Mouse (Mus musculus): Measurements from ENCODE around the gene Snap47. TPM values are rescaled to one million over a fixed set of nuclear protein-coding genes. Genes with fewer than 3 reads are reported as not detected.

Snap47 gene
- polyA plus RNA-seq, 1 experiment = 445 TPM

- Histone ChIP-seq H3K4me1 (ENCODE audit: control insufficient read depth, insufficient read depth, low read length) (no peaks in the 10 kb centered on the region), H3K27me3 (ENCODE audit: control insufficient read depth, insufficient read depth, low read length) (no peaks in the 10 kb centered on the region), H3K27ac (ENCODE audit: insufficient read depth, low read length) (no peak overlapping the region), H3K4me3 (replicated peaks; ENCODE audit: insufficient read depth, low read depth, low read length) (peak overlapping the region; percentile 73)
- TF ChIP-seq POLR2A (IDR thresholded peaks at IDR 0.05; ENCODE audit: borderline replicate concordance, insufficient read depth, low read length) = no peak
- TF ChIP-seq CTCF (IDR thresholded peaks at IDR 0.05; ENCODE audit: borderline replicate concordance, insufficient read depth, low read depth, low read length) = no peak
- DNase-seq = no peak
- 5% methylated on average over 37 of the region's 37 CpGs for WGBS
Measured at GRCm38 (mm10) chr11:59471413-59472325, 20.7 kb upstream of the Snap47 start.

- no peak for DNase-seq
- H3K4me1 ChIP-seq (ENCODE audit: control insufficient read depth, insufficient read depth, low read length) = no peaks in the 10 kb centered on the region
- WGBS = 81% methylated on average over 2 of the region's 2 CpGs
- TF ChIP-seq CTCF (IDR thresholded peaks at IDR 0.05; ENCODE audit: borderline replicate concordance, insufficient read depth, low read depth, low read length) (no peak), POLR2A (IDR thresholded peaks at IDR 0.05; ENCODE audit: borderline replicate concordance, insufficient read depth, low read length) (no peak)
- no peak overlapping the region for H3K4me3 ChIP-seq (replicated peaks; ENCODE audit: insufficient read depth, low read depth, low read length)
- no peaks in the 10 kb centered on the region for H3K27me3 ChIP-seq (ENCODE audit: control insufficient read depth, insufficient read depth, low read length)
- H3K27ac ChIP-seq (ENCODE audit: insufficient read depth, low read length) = no peak overlapping the region
Measured at GRCm38 (mm10) chr11:59460459-59460858, 9.5 kb upstream of the Snap47 start.

GRCm38 (mm10) chr11:59458973-59459372 lies 8.0 kb upstream of the Snap47 start:
- Histone ChIP-seq H3K27ac (ENCODE audit: insufficient read depth, low read length) (no peak overlapping the region), H3K27me3 (ENCODE audit: control insufficient read depth, insufficient read depth, low read length) (no peaks in the 10 kb centered on the region), H3K4me1 (ENCODE audit: control insufficient read depth, insufficient read depth, low read length) (no peaks in the 10 kb centered on the region), H3K4me3 (replicated peaks; ENCODE audit: insufficient read depth, low read depth, low read length) (no peak overlapping the region)
- DNase-seq = no peak
- TF ChIP-seq POLR2A (IDR thresholded peaks at IDR 0.05; ENCODE audit: borderline replicate concordance, insufficient read depth, low read length) (no peak), CTCF (IDR thresholded peaks at IDR 0.05; ENCODE audit: borderline replicate concordance, insufficient read depth, low read depth, low read length) (no peak)
- 63% methylated on average over 5 of the region's 5 CpGs for WGBS

GRCm38 (mm10) chr11:59456891-59457290 lies 5.9 kb upstream of the Snap47 start:
- no peak overlapping the region for H3K4me3 ChIP-seq (replicated peaks; ENCODE audit: insufficient read depth, low read depth, low read length)
- no peaks in the 10 kb centered on the region for H3K27me3 ChIP-seq (ENCODE audit: control insufficient read depth, insufficient read depth, low read length)
- DNase-seq = no peak
- TF ChIP-seq CTCF (IDR thresholded peaks at IDR 0.05; ENCODE audit: borderline replicate concordance, insufficient read depth, low read depth, low read length) (no peak), POLR2A (IDR thresholded peaks at IDR 0.05; ENCODE audit: borderline replicate concordance, insufficient read depth, low read length) (no peak)
- H3K4me1 ChIP-seq (ENCODE audit: control insufficient read depth, insufficient read depth, low read length) = no peaks in the 10 kb centered on the region
- no peak overlapping the region for H3K27ac ChIP-seq (ENCODE audit: insufficient read depth, low read length)
- 95% methylated on average over 2 of the region's 2 CpGs for WGBS

- Histone ChIP-seq H3K4me3 (replicated peaks; ENCODE audit: insufficient read depth, low read depth, low read length) (no peak overlapping the region), H3K27ac (ENCODE audit: insufficient read depth, low read length) (no peak overlapping the region), H3K27me3 (ENCODE audit: control insufficient read depth, insufficient read depth, low read length) (no peaks in the 10 kb centered on the region), H3K4me1 (ENCODE audit: control insufficient read depth, insufficient read depth, low read length) (no peaks in the 10 kb centered on the region)
- WGBS = 87% methylated on average over 2 of the region's 2 CpGs
- TF ChIP-seq POLR2A (IDR thresholded peaks at IDR 0.05; ENCODE audit: borderline replicate concordance, insufficient read depth, low read length) = no peak
- no peak for TF ChIP-seq CTCF (IDR thresholded peaks at IDR 0.05; ENCODE audit: borderline replicate concordance, insufficient read depth, low read depth, low read length)
- no peak for DNase-seq
Measured at GRCm38 (mm10) chr11:59456346-59456745, 5.4 kb upstream of the Snap47 start.

GRCm38 (mm10) chr11:59450230-59450771 lies 685 bp downstream of the Snap47 start:
- no peak for TF ChIP-seq POLR2A (IDR thresholded peaks at IDR 0.05; ENCODE audit: borderline replicate concordance, insufficient read depth, low read length)
- no peak; the same call in 1 of the 2 replicates for TF ChIP-seq CTCF (IDR thresholded peaks at IDR 0.05; ENCODE audit: borderline replicate concordance, insufficient read depth, low read depth, low read length)
- H3K4me3 ChIP-seq (replicated peaks; ENCODE audit: insufficient read depth, low read depth, low read length) = peak overlapping the region; percentile 97
- no peaks in the 10 kb centered on the region for H3K27me3 ChIP-seq (ENCODE audit: control insufficient read depth, insufficient read depth, low read length)
- H3K27ac ChIP-seq (ENCODE audit: insufficient read depth, low read length) = peak overlapping the region; percentile 26; the same call in 1 of the 2 replicates
- WGBS = under 1% methylated on average over 38 of the region's 38 CpGs
- H3K4me1 ChIP-seq (ENCODE audit: control insufficient read depth, insufficient read depth, low read length) = no peaks in the 10 kb centered on the region; the same call in none of the 2 replicates
- peak in 1 of 2 experiments; percentile 36 for DNase-seq

- peak; percentile 92 to 95 for DNase-seq
- TF ChIP-seq CTCF (IDR thresholded peaks at IDR 0.05; ENCODE audit: borderline replicate concordance, insufficient read depth, low read depth, low read length) (no peak), POLR2A (IDR thresholded peaks at IDR 0.05; ENCODE audit: borderline replicate concordance, insufficient read depth, low read length) (peak; percentile 93)
- WGBS = under 1% methylated on average over 33 of the region's 40 CpGs
Measured at GRCm38 (mm10) chr11:59449741-59450229, 1.2 kb downstream of the Snap47 start, which contains the start of gene Jmjd4. Gene Jmjd4, plus strand, starts transcription at chr11:59450045.

More at GRCm38 (mm10) chr11:59449741-59450229, 1.2 kb downstream of the Snap47 start, which contains the start of gene Jmjd4:
- peak within 1 kb of the TSS; percentile 97 for H3K4me3 ChIP-seq (replicated peaks; ENCODE audit: insufficient read depth, low read depth, low read length)
- H3K27me3 ChIP-seq (ENCODE audit: control insufficient read depth, insufficient read depth, low read length) = no peaks in the 10 kb centered on the region
- H3K27ac ChIP-seq (ENCODE audit: insufficient read depth, low read length) = peak within 1 kb of the TSS; percentile 89
- no peaks in the 10 kb centered on the region; the same call in none of the 2 replicates for H3K4me1 ChIP-seq (ENCODE audit: control insufficient read depth, insufficient read depth, low read length)
